Mouse (Mus musculus): ENCODE results near the gene Hoxa9. TPM values are rescaled to one million over a fixed set of nuclear protein-coding genes. Genes with fewer than 3 reads are reported as not detected.

The Hoxa9 gene
- total RNA-seq, 1 experiment from 2014 or later: not detected

DNA sequence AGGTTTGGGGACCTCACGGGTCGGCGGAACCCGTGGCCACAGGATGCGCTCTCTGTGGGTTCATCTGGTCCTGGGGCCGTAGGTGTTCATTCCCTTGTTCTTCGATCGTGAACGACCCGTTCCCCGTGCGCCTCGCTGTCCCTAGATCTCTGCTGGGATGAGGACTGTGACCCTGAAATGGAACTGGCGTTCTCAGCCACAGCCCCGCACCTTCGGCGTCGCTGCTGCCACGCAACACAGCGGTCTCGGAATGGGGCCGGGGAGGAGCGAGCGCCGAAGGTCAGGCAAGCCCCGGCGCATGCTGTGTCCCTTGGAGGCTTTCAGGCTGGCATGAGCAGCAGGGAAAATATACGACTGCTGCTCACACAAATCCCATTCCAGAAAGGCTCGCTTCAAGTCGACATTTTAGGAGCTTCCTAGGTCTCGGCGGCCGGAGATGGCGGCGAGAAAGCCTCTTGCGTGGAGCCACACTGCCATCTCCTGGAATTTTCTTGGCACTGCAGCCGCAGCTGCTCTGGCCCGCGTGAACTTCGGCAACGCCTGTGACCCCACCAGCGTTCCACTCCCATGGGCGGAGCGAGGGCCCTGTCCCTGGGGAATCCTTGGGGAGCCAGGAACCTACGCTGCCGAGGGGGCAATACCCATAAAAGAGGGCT lies 9.4 kb downstream of the Hoxa9 start, which contains the start of gene Hoxa7:
TSS of gene Hoxa7 (minus strand) at position 518 of the 656 bp plus-strand sequence.
- ATAC-seq (replicated peaks; ENCODE audit: insufficient number of reproducible peaks, low FRiP score, low TSS enrichment, poor library complexity, severe bottlenecking): peak; percentile 87

DNA sequence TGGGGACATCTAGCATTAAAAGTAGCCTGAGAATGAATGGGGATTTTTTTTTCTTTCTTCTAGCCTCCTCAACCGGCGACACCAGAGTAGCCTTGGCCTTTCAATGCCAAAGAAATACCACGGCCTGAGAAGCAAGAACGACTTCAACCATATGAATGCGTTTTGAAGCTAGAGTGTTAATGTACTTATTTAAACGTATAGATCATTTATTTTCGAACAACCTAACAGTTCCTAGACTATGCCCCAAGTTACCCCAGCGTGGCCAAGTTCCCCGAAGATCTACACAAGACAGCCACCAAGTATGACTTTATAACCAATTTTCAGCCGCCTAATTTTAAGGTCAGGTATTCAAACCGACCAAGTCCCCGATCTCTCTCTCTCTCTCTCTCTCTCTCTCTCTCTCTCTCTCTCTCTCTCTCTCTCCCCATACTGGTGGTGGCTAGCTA lies 10.0 kb downstream of the Hoxa9 start:
- no peak for ATAC-seq (replicated peaks; ENCODE audit: insufficient number of reproducible peaks, low FRiP score, low TSS enrichment, poor library complexity, severe bottlenecking)

DNA sequence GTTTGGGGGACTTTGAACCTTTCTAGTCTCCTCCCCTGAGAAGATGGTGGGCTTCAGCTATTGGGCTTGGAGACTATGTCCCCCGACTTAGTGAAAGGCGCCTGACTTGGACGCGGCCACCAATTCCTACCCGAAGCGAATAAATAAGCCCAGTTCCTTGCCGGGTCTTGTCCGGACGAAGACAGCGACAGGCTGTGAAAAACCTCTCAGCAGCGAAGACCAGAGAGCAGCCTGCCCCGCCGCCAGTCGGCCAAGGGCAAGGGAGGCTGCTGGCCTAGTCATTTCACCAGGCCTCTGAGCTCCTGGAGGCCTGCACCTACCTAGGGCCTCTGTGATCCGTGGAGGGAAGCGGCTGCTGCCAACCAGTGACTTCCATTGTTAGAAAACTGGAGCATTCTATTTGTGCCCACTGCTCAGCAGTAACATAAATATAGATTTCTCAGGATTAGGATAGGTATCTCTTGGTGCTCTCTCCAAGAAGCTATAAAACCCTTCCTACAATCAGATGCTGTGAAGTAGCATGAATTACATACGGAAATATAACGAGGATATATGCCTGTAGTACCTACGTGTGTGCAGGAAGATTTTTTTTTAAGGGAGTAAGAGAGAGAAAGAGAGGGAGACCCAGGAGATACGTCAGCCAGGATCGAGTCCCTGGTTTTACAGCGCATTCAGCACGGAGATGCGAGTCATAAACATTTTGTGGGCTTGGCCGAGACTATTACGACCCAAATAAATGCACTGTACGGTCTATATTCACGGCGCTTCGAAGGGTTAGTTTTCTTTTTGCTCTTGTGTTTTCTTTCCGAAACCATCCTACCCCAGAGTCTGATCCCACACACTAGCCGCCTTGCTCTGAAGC lies 10.7 kb downstream of the Hoxa9 start:
- ATAC-seq (replicated peaks; ENCODE audit: insufficient number of reproducible peaks, low FRiP score, low TSS enrichment, poor library complexity, severe bottlenecking): no peak

DNA sequence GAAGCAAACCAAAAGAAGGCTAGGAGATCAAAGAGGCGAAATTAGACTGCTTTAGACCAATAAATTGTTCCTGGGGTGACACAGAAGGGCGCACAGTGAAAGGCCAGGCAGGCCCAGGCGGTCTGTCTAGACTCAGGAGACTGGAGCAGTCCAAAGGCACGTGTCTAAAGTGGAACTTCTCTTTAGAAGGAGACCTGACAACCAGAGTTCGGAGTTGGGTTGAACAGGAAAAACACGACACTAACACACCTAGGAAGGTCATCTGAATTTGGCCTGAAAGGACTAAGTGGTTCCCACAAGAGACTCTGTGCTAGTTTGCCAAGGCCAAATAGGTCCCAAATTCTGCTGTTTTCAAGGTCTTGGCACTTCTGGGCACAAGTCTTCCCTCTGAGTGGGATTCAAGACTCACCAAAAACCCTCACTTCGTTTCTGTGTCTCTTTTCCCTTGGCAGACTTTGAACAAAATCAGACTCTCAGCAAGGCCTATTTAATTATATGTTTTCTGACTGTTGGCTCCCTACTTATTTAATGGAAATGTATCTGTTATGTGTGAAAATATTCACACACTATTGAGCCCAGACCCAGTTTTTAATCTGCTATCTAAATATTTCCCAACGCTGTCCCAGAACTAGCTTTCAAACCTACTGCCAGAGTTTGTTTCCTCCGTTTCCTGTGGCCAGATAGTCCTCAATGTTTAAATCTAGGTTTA lies 11.5 kb downstream of the Hoxa9 start:
- ATAC-seq (replicated peaks; ENCODE audit: insufficient number of reproducible peaks, low FRiP score, low TSS enrichment, poor library complexity, severe bottlenecking): no peak

DNA sequence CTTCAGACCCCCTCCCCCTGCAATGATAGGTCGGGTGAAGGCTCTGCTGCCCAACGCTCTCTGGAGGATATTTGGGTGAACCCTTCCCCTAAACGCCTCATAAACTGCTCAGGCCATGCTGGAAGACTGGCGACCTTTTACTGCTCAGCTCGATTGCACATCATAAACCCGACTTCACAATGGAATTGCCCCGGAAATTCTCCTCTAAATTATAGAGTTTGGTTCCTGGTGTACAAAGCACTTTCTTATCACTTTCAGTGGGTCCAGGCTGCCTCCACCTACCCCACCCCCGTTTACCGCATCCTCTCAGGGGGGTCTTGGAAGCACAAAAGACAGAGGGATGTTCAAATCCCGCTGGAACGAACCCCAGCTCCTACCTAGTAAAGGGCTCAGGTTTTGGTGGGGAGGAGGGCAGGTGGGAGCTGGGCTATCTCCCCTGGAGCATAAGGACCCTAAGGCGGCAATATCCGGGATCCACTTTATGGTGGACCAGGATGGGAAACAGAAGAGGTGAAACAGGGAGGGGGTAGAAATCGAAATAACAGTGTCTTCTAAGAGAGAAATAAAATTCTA lies 12.2 kb downstream of the Hoxa9 start:
- no peak for ATAC-seq (replicated peaks; ENCODE audit: insufficient number of reproducible peaks, low FRiP score, low TSS enrichment, poor library complexity, severe bottlenecking)

DNA sequence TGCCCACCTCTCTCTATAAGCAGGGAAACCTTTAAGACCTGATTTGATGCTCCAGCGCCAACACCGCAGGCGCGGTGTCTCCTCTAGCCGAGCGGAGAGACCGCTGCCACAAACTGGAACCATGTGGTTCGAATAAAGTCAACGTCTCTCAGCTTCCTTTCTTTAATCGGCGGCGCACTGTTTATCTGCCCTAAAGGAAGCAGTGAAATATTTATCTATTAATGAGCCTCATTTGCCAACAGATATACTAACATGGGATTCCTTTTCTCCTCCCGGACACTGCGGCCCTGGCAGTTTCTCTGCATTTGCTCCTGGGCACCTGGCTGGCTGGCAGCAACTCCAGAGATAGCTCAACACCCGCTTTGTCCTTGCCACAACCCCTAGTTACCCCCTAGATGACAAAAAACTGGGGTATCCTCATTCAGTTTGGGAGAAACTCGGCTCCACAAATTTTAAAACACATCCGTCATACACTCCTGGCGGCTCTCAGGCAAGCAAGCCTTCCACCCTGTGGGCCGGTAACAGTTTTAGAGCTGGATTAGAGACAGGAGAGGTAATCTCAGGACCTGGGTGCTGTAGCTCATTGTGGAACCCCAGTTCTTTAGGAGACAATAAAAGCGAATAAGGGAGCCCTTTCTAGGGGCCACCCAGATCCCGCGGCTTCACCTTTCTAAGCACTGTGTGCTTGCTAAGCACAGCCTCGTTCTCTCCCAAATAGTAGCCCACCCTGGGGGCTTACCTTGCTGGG lies 12.8 kb downstream of the Hoxa9 start:
- no peak for ATAC-seq (replicated peaks; ENCODE audit: insufficient number of reproducible peaks, low FRiP score, low TSS enrichment, poor library complexity, severe bottlenecking)

DNA sequence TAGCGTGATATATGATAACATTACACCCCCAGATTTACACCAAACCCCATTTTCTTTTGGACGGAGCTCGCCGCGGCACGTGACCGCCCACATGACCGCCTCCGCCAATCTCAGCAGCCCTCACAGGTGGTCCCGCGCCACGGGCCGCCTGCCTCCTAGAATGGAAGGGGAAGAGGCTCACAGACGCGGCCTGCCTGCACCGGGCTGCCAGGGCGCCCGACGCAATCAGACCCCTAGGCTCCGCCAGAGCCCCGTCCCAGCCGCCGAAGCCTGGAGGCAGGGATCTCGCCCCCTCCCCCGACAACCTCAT lies 13.5 kb downstream of the Hoxa9 start:
- ATAC-seq (replicated peaks; ENCODE audit: insufficient number of reproducible peaks, low FRiP score, low TSS enrichment, poor library complexity, severe bottlenecking): no peak

DNA sequence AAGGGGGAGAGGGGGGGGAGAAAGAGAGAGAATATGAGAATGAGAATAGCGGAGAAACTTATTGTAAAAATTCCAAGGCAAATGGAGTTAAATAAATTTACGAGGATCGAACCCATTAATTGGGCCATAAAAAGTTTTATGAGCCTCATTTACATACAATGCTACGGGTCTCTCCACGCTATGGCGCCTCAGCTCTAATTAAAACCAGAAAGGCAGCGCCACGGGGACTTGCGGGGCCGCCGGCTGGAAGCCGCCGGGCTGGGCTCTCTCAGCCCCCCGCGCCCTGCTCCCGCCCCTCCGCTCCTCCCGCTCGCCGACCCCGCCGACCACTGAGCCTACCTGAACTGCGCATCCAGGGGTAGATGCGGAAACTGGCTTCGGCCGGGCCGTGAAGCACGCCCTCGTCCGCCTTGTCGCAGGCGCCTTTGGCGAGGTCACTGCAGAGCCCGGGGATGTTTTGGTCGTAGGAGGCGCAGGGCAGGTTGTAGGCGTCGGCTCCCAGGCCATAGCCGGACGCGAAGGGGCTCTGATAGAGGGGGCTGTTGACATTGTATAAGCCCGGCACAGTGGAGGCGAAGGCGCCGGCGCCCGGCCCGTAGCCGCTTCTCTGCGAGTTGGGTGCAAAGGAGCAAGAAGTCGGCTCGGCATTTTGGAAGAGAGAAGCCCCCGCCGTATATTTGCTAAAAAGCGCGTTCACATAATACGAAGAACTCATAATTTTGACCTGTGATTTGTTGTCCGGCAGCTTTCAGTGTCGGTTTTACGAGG lies 14.0 kb downstream of the Hoxa9 start:
- ATAC-seq (replicated peaks; ENCODE audit: insufficient number of reproducible peaks, low FRiP score, low TSS enrichment, poor library complexity, severe bottlenecking): no peak

DNA sequence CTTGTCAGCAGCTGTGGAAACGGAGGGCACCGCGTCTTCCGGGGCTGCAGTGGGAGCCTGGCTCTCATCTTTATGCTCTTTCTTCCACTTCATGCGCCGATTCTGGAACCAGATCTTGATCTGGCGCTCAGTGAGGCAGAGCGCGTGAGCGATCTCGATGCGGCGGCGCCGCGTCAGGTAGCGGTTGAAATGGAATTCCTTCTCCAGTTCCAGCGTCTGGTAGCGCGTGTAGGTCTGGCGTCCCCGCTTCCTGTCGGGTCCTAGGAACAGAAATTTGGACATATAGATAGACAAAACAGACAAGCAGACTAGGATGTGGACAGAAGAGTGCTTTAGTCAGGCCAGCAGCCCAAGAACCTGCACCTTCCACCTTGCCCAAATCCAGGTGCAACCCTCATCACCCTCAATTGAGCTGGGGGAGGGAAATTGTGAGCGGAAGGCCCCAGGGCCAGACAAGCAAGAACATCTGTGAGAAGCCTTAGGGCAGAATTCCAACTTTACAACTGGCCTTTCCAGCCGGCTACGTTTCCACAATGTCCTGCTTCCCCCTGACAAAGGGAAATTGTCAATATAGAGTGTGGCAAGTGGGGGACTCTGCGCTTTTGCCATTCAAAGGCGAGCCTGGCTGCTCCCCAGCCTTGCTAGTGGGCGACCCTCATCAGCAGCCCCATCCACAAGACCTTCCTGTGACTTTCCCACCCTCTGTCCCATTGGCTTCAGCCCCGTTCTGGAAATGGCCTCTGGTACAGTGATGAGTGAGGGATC lies 14.9 kb downstream of the Hoxa9 start:
- ATAC-seq (replicated peaks; ENCODE audit: insufficient number of reproducible peaks, low FRiP score, low TSS enrichment, poor library complexity, severe bottlenecking): no peak

DNA sequence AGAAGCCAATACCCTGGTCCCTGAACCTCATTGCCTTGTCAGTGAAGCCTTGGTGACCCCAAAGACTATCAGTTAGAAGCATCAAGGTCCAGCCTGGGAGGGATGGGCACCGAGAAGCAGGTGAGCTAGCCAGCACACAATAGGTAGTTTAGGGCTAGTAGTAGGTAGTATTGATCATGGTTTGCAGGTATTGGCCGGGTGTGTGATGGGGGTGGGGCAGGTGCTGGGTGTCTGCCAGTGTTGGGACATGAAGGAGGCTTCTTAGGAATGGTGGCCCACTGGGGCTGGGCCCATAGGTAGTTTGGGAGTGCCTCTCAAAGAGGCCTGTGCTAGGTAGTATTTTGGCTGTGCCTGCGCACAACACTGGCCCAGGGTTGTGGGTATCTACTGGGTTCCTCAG lies 15.8 kb downstream of the Hoxa9 start:
- ATAC-seq (replicated peaks; ENCODE audit: insufficient number of reproducible peaks, low FRiP score, low TSS enrichment, poor library complexity, severe bottlenecking): no peak

DNA sequence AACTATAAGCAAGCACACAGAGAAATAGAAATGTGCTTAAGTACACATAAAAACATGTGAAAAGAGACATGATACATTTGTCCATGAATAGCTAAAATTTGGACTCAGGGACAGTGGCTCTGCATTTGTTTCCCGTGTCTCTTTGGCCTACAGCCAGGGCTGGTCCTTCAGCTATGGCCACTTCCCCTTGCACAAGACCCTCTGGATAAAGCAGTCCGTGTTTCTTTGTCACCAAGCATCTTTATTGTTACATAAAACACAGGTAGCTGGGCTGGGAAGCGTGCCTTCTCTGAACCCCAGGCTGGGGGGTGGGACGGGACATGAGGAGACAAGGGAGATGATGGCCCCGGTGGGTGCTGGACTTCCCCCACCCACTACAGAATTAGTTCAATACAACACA lies 16.6 kb downstream of the Hoxa9 start:
- ATAC-seq (replicated peaks; ENCODE audit: insufficient number of reproducible peaks, low FRiP score, low TSS enrichment, poor library complexity, severe bottlenecking): no peak

DNA sequence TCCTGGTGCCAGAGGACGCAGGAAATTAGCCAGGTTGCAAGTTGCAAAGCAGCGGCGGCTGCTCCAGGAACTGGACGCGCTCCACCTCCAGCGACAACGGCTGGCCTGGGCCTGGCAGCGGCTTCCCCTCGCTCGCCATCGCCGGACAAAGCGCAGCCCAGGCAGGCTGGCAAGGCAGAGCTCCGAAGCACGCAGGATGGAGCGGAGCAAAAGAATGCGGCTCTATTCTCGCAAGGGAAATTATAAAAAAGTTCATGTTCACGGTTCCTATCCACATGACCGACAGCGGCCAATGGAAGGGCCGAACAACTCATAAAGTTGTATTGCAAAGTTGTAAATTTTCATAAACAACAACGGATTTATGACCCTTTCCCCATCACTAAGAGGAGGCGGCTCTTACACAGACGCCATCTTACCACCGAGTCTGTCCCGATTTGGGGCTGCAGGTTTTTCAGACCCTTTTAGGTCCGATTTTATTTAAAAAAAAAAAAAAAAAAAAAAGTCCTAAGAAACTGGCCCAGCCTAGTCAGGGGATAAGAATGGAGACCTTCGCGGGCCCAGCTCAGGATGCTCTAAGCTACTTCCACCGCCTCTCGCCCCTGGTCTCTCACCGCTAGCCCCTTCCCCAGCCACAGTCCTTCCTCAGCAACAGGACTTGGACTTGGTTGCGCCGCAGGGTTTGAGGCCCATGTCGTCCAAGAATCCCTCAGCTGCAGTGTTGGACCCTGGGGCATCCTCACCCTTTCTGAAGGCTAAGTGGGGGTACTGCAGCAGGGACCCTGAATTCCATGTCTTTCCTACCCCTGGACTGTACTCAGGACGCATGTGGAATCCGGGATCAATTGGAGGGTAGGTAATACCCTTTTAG lies 17.5 kb downstream of the Hoxa9 start, which contains the start of the genes Hoxa3 and Gm28308:
TSS of gene Hoxa3 (minus strand) at position 218 of the 868 bp plus-strand sequence.
TSS of gene Gm28308 (minus strand) at position 221 of the 868 bp plus-strand sequence.
- no peak for ATAC-seq (replicated peaks; ENCODE audit: insufficient number of reproducible peaks, low FRiP score, low TSS enrichment, poor library complexity, severe bottlenecking)

DNA sequence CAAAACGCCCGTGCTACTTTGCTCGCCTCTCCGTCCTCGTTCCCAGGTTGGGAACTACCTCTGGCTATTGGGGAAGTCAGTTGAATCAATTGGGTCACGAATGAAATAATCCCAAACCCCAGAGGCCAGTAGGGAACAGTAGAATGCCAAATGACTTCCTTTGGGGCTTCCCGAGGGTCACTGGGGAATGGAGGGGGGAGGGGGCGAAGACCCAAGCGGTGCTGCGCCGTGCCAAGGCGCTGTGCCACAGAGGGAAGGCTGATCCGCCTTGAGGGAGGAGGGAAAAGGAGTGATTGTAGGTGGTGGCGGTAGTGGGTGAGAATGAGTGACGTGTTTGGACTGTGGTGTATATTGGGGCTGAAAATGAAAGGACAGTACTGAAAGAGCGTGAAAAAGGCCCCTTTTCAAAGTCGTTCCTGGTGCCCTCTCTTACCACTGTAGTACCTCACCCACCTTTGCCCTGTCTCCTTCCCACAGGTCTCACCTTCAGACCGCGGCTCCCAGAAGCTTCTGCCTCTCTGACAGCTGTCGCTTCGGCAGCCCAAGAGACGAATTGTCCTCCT lies 18.3 kb downstream of the Hoxa9 start:
- ATAC-seq (replicated peaks; ENCODE audit: insufficient number of reproducible peaks, low FRiP score, low TSS enrichment, poor library complexity, severe bottlenecking): no peak

DNA sequence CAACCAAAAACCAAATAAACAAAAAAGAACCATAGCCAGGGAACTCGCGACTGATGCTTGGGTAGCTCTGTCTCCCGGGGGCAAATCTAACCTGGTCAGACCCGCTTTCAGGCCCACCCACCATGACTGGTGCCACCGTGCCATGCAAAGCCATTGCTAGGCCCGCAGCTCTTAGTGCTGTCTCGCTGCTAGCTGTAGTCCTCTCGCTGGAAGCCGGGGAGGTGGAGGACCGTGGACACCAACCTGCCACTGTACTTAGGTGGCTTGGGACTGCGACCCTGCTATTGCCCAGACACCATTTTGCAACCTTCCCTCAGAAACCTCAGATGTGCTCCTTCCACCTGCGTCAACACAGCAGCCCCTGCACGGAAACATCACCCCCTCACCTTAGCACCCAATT lies 18.9 kb downstream of the Hoxa9 start:
- ATAC-seq (replicated peaks; ENCODE audit: insufficient number of reproducible peaks, low FRiP score, low TSS enrichment, poor library complexity, severe bottlenecking): no peak

DNA sequence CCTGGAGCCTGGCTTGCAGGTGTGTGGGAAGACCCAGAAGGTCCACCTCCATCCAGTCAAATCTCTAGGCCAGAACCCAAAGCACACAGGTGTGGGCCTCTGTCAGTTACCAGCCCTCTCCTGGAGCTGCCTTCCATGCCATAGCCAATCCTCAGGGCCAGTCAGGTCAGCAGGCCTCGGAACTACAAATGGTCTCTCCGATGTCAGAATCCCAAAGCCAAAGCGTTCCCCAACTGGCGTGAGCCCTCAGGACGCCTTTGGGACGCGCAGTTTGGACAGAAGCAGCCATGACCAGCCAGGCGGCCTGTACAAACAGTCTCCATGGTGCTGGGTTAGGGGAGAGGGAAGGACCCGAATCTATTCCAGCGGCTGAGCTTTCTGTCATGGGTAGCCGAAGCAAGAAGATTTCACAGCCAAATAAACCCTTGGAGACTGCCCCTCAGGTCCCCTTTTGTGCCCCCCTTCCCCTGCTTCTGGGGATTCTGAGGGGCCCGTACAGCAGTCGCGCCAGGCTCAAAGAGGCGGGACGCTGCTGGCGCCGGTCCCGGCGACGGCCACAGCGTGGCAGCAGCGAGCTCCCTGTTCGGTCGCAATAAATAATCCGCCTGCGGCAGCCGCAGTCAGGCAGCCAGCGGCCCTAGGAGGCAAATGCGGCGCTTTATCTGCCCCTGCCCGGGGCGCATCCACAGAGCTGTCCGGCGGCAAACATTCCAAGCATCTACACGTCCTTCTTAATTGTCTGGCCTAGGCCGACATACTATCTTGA lies 19.5 kb downstream of the Hoxa9 start:
- ATAC-seq (replicated peaks; ENCODE audit: insufficient number of reproducible peaks, low FRiP score, low TSS enrichment, poor library complexity, severe bottlenecking): 0 out of 2 replicates have a peak, but pooled peaks have one; percentile 37

Measured in monocyte, adult 5-6 weeks (primary cell).